Mouse (Mus musculus) thymus, adult 2 months (tissue): ENCODE data around the gene Cavin1.

Experiments used
- CTCF ChIP-seq: fragments of 200-500 bp; IDR thresholded peaks from 2 replicates; pipeline ENCODE4 v1.5.1; 2012; ENCODE audit warnings: mild to moderate bottlenecking, control low read depth, low read length, moderate library complexity, borderline replicate concordance; ENCODE audit not compliant: control insufficient read depth, poor library complexity, insufficient read depth; ENCODE audit errors: extremely low read depth
- POLR2A ChIP-seq: fragments of 200-500 bp; IDR thresholded peaks from 2 replicates; pipeline ENCODE4 v1.6.1; 2012; ENCODE audit warnings: mild to moderate bottlenecking, low read length, control low read depth, moderate library complexity; ENCODE audit not compliant: control insufficient read depth, poor library complexity, insufficient read depth; ENCODE audit errors: extremely low read depth

DNA sequence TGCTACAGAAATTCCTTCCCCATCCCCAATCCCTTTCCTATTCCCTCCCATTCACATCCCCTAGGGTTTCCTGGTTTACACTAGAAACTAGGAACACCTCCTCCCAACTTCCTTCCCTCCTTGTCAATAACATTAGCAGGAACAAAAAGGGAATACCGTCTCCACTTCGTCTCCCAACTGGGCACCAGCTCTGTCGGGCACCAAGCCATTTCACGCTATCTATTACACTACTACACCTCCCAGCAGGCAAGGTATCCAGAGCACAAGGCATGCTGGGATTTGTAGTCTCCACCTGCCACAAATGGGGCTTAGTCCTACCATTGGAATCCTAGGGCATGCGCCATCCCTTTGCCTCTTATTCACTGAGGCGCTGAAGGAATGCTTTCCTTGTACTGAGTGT is 10.1 kb downstream of the Cavin1 start:
- TF ChIP-seq CTCF = no peak
- no peak for TF ChIP-seq POLR2A
